Mouse (Mus musculus) layer of hippocampus, postnatal 10 days (tissue): ENCODE measurements around the gene Qtrt1. TPM values are rescaled to one million over a fixed set of nuclear protein-coding genes. Genes with fewer than 3 reads are reported as not detected.
"Not testable (repeated sequence)": the region's sequence is repeated elsewhere in the genome, so short reads cannot be mapped to it uniquely, and the experiment has no call there.

Source experiments
- DNase-seq, 2 experiments: peaks; one replicate each; pipeline ENCODE4 v3.0.0; 2021; ENCODE audit warnings: low spot score in 2 of 2
- total RNA-seq, 2 experiments: library from RNA; stranded (reverse); gene quantifications; 2 replicates each; pipeline ENCODE4 v1.2.3; 2021

Qtrt1 gene
- total RNA-seq, 2 experiments from 2014 or later = 34.2 to 42.0 TPM

DNA sequence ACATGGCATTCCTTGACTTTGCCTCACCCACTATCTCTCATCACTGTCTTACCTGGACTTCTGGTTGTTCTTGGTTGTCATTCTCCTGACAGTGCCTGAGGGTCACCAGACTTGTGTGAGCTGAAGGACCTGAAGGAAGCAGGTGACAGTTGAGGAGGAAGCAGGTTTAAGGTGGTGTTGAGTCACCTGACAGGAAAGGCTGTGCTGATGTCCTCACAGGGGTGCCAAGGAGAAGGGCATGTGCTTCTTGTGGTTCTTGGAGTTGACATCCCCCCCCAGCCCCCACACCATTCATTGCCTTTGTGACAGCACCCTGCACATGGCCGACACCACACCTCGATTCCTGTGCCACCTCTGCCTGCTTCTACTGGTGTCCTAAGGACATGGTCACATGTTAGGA, 36.1 kb downstream of the Qtrt1 start:
- DNase-seq = no peak

DNA sequence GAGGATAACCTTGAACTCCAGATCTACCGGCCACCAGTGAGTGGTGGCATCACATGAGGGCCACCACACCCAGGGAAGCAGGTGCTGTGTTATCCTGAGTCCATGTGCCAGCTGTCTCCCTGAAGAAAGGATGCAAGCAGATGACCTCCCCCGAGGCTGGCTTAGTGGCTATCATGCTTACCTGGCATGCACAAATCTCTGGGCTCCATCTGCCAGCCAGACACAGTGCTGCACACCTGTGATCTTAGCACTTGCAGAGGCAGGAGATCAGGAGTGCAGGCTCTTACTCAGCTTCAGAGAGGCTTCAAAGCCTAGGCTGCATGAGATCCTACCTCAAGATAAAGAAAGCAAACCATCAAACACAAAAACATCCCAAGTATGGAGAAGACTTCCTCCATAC, 38.1 kb downstream of the Qtrt1 start:
- DNase-seq = no peak

DNA sequence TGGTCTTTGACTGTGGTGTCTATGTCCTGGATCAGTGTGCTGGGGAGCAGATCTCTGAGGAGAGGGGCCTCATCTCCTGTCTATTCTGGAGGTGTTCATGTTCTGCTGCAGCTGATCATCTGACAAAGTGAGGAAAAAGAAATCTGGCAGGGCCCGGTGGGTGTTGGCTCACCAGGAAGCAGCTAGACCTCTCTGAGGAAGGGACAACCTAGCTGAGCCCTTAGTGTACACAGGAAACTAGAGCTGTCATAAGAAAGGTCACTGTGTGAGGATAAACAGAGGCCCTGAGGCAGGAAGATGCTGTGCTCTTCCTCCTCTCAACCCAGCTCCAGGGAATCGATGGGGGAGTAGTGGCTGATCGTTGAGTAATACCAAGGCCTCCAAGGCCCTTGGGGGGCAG, 38.6 kb downstream of the Qtrt1 start:
- no peak for DNase-seq

DNA sequence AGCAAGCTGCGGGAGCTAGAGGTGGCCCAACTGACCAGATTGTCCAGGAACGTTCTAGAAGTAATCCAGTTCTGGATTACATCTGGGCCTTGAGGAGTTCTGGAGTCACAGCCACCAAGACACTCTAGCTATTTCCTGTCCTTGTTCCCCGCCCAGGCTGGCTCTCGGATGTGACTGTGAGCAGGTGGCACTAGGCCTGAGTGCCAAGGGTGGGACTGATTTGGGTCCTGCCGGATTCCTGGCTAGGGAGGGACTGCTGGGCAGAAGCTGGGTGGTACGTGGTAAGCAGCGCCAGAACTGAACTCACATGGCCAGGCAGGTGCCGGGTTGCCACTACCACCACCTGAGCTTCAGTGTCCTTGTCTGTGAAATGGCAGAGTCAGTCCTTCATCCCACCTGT, 39.8 kb downstream of the Qtrt1 start:
- no peak for DNase-seq

DNA sequence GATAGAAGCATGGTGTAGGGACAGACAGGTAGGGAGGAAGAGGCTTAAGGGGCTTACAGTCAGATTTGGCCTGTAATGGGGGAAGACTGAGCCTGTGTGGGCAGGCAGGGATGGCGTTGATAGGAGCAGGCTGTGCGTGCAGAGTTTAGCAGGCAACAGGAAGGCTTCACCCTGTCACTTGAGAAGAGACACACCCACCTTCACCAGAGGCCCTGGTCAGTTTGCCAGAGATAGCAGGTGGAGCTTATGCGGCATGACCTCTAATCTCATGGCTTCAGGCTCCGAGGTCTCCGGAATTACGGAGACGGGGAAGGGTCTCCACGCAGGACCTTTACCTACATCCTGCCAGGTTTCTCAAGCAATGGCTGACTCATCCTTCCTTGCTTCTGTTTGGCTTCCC, 40.2 kb downstream of the Qtrt1 start:
- DNase-seq = no peak

GRCm38 (mm10) chr9:21453003-21453402, 41.4 kb downstream of the Qtrt1 start:
- DNase-seq = no peak

DNA sequence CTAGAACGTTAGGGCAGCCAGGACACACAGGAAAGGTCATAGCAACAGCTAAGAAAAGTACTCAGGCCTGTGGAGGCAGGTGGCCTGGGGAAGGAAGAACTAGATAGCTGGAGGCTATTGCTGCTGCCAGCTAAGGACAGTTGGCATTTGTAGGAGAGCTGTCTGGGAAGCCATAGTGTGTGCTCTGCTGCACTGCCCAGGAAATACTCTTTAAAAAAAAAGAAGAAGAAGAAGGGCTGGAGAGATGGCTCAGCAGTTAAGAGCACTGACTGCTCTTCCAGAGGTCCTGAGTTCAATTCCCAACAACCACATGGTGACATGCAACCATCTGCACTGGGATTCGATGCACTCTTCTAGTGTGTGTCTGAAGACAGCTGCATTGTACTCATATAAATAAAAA, 41.8 kb downstream of the Qtrt1 start:
- no peak for DNase-seq

DNA sequence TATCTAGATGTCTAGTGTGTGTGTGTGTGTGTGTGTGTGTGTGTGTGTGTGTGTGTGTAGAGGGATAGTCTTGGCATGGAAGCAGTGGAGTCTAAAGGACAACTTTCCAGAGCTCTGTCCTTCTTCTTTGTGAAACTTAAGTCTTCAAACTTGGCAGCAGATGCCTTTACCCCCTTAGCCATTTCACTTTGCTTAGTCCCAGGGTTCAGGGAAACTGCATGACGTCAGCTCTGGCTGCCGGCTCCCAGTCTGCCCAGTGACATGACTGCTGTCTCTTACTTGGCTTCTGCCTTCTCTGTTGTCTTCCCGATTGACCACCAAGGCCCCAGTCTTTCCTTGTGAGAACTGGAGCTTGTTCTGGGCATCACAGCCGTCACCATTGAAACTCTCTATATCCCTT, 42.9 kb downstream of the Qtrt1 start:
- no peak for DNase-seq

DNA sequence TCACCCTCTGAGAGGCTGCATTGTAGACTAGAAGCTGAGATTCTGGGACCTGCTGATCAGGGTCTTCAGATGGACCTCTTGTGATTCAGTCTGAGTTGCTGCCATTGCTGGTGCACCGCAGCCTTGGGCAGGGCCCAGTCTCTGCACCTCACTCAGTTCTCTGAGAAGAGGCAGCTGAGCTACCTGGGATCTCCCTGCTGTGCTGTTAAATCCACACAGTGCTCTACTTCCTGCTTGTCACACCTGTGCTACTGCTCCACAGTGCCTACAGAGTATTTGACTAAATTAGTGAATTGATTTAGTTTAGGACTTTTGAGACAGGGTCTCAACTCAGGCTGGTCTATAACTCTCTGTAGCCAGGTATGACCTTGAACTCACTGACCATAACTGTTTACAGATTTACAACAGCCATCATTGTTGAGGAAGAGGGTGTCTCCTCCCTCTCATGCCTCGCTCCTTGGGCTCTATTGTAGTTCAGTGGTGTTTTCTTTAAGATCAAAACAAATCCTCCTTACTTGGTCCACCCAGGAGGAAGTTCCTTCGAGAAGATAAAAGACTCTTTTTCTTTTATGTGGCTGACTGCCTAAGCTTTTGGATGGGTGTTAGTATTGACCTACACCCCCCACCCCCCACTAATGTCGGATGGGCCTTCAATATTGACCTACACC, 43.6 kb downstream of the Qtrt1 start:
- DNase-seq = no peak

GRCm38 (mm10) chr9:21456246-21456929, 44.8 kb downstream of the Qtrt1 start:
- no peak for DNase-seq

DNA sequence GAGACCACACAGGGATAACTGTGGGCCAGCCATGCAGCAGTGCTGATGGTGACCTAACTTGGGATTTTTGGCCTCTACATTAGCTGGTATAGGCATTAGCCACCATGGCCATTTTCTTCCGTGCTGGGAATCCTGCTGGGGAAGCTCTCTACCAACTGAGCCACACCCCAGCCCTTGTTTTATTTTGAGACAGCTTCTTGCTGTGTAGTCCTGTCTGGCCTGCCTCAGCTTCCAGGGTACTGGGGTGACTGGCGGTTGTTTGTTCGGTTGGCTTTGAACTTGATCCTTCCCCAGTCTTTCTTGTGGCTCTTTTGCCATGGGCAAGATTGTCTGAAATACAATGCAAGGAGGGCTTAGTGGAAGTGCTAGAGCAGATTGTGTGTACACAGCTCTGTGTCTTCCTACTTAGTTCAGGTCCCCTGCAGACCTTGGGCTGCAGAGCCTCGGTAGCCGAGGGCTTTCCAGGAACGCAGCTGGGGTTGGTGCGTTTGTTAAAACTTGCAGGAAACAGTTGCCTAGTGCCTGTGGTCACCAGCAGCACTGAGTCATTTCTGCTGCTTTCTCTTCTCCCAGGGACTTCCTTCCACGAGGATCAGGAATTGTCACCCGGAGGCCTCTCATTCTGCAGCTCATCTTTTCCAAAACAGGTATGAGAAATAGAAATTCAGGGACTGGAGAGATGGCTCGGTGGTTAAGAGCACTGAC, 45.4 kb downstream of the Qtrt1 start:
- DNase-seq = no peak

DNA sequence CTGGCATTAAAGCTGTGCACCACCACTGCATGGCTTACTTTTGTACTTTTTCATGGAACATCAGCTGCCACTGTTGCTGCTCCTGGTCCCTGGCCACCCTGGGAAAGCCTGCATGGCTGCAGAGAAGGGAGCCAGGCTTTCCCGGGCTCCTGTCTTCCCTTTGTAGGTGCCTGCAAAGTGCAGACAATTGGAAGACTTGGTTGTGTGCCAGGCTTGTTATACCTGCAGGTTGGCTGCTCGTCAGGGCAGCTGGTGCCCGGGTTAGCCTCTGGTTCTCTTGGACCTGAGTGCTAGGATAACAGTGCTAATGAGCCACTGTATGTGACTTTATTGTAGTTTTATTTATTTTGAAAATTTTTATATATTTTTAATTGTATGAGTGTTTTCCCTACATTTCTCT, 47.2 kb downstream of the Qtrt1 start:
- DNase-seq = no peak

GRCm38 (mm10) chr9:21460400-21460940, 48.8 kb downstream of the Qtrt1 start:
- DNase-seq = no peak

DNA sequence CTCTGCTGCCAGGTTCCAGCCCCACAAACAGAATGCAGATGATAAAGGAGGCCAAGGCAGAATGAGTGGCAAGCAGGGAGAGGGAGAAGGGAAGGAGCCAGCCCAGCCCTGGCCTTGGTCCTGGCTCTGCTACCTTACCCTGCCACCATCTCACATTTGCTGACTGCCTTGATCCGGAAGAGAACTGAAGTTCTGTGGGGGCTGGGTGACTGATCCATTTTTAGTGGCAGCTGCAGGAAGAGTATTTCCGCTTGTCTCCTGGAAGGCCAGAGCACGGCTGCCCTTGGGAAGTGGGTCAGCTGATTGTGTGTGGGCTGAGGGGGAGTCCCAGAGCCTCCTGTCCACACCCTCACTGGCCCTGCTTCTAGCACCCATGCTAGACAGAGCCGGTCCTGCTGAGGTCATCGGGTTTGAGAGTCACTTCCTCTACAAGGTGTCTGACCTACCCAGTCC, 51.5 kb downstream of the Qtrt1 start:
- DNase-seq = peak; percentile 36 to 41

- no peak for DNase-seq
Measured at GRCm38 (mm10) chr9:21463766-21464564, 52.3 kb downstream of the Qtrt1 start.

GRCm38 (mm10) chr9:21464565-21464928, 52.9 kb downstream of the Qtrt1 start:
- not testable (repeated sequence) for DNase-seq

DNA sequence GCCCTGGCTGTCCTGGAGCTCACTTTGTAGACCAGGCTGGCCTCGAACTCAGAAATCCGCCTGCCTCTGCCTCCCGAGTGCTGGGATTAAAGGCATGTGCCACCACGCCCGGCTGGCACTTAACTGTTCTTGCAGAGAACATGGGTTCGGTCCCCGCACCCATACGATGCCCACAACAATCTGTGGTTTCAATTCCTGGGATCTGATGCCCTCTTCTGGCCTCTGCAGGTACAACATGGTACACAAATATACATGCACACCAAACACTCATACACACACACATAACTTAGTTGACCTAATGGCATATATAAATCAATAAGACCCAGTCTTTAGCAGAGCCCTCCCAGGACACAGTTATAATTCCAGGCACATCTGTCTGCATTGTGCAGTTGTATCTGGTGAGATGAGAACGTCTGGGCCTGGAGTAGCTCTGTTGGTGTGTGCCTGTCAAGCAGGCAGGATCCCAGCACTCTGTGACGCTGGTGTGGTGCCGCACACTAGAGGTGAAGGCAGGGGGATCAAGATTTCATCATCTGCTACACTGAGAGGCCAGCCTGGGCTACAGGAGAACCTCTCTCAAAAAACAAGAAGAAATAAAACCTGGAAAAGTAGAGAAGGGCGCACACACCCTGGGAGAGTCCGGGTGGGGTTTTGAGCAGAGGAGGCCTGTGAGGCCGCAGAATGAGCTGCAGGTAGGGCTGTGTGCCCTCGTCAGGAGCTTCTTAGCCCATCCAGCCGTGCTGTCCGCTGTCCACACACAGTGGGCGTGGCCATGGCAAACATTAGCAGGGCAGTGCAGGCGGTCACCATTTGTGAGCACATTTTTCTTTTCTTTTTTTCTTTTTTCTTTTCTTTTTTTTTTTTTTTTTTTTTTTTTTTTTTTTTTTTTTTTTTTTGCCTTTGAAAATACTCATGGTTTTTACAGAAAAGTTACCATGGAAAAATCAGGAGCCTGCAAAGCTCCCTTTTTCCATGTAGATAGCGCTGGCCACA, 57.7 kb downstream of the Qtrt1 start:
- DNase-seq = peak; percentile 57 to 60
